Mouse (Mus musculus): Measurements from ENCODE around the gene Zdhhc3. TPM values are rescaled to one million over a fixed set of nuclear protein-coding genes. Genes with fewer than 3 reads are reported as not detected.

Gene Zdhhc3
- polyA plus RNA-seq (2015; fragmentation: Nextera tagmentation; extraction: Ambion mirVana), result 83.8 and 84.9 TPM in 2 replicates

- peak within 1 kb of the TSS; percentile 96 for H3K9ac ChIP-seq (ENCODE audit: low read depth, low read length)
- peak within 1 kb of the TSS; percentile 95 for H3K27ac ChIP-seq (ENCODE audit: low read length)
- WGBS, result under 1% methylated on average over 79 of the region's 79 CpGs
- no peaks in the 10 kb centered on the region for H3K36me3 ChIP-seq (ENCODE audit: control insufficient read depth, insufficient read depth, low read length)
- no peaks in the 10 kb centered on the region for H3K27me3 ChIP-seq (ENCODE audit: control insufficient read depth, insufficient read depth, low read depth, low read length)
- no peaks in the 10 kb centered on the region for H3K9me3 ChIP-seq (replicated peaks; ENCODE audit: control insufficient read depth, low read length, poor library complexity, severe bottlenecking)
- H3K4me2 ChIP-seq (ENCODE audit: low read length), result peak within 1 kb of the TSS; percentile 92
- H3K4me3 ChIP-seq (ENCODE audit: low read depth, low read length), result peak within 1 kb of the TSS; percentile 97
- ATAC-seq, result peak; percentile 94
- peaks cover 20% of the 10 kb centered on the region for H3K4me1 ChIP-seq (ENCODE audit: control insufficient read depth, insufficient read depth, low read length)
Observed at GRCm38 (mm10) chr9:123112805-123113521, at the start of gene Zdhhc3, which contains the start of gene Exosc7. TSS of gene Zdhhc3 (minus strand) at chr9:123113205. TSS of gene Exosc7 (plus strand) at chr9:123113215.

GRCm38 (mm10) chr9:123161792-123162191, 48.8 kb upstream of the Zdhhc3 start:
- Histone ChIP-seq H3K27ac (ENCODE audit: low read length) (no peak overlapping the region), H3K4me1 (ENCODE audit: control insufficient read depth, insufficient read depth, low read length) (peaks cover 5% of the 10 kb centered on the region; the same call in 1 of the 2 replicates), H3K4me3 (ENCODE audit: low read depth, low read length) (no peak overlapping the region), H3K9ac (ENCODE audit: low read depth, low read length) (no peak overlapping the region), H3K36me3 (ENCODE audit: control insufficient read depth, insufficient read depth, low read length) (no peaks in the 10 kb centered on the region), H3K27me3 (ENCODE audit: control insufficient read depth, insufficient read depth, low read depth, low read length) (no peaks in the 10 kb centered on the region; the same call in 1 of the 2 replicates), H3K4me2 (ENCODE audit: low read length) (no peak overlapping the region), H3K9me3 (replicated peaks; ENCODE audit: control insufficient read depth, low read length, poor library complexity, severe bottlenecking) (no peaks in the 10 kb centered on the region)
- ATAC-seq, result no peak
- WGBS, result 70% methylated on average over 2 of the region's 2 CpGs

- Histone ChIP-seq H3K9me3 (replicated peaks; ENCODE audit: control insufficient read depth, low read length, poor library complexity, severe bottlenecking) (no peaks in the 10 kb centered on the region), H3K27ac (ENCODE audit: low read length) (no peak overlapping the region), H3K27me3 (ENCODE audit: control insufficient read depth, insufficient read depth, low read depth, low read length) (no peaks in the 10 kb centered on the region; the same call in 1 of the 2 replicates), H3K9ac (ENCODE audit: low read depth, low read length) (no peak overlapping the region), H3K4me3 (ENCODE audit: low read depth, low read length) (no peak overlapping the region), H3K36me3 (ENCODE audit: control insufficient read depth, insufficient read depth, low read length) (no peaks in the 10 kb centered on the region), H3K4me2 (ENCODE audit: low read length) (no peak overlapping the region), H3K4me1 (ENCODE audit: control insufficient read depth, insufficient read depth, low read length) (no peaks in the 10 kb centered on the region)
- ATAC-seq, result 0 out of 2 replicates have a peak, but pooled peaks have one; percentile 50
- 66% methylated on average over 7 of the region's 7 CpGs for WGBS
Observed at GRCm38 (mm10) chr9:123159330-123159729, 46.3 kb upstream of the Zdhhc3 start.

- Histone ChIP-seq H3K9me3 (replicated peaks; ENCODE audit: control insufficient read depth, low read length, poor library complexity, severe bottlenecking) (no peaks in the 10 kb centered on the region), H3K27ac (ENCODE audit: low read length) (no peak overlapping the region), H3K4me1 (ENCODE audit: control insufficient read depth, insufficient read depth, low read length) (no peaks in the 10 kb centered on the region), H3K27me3 (ENCODE audit: control insufficient read depth, insufficient read depth, low read depth, low read length) (no peaks in the 10 kb centered on the region; the same call in 1 of the 2 replicates), H3K4me2 (ENCODE audit: low read length) (no peak overlapping the region), H3K9ac (ENCODE audit: low read depth, low read length) (no peak overlapping the region), H3K4me3 (ENCODE audit: low read depth, low read length) (no peak overlapping the region), H3K36me3 (ENCODE audit: control insufficient read depth, insufficient read depth, low read length) (no peaks in the 10 kb centered on the region)
- 57% methylated on average over 8 of the region's 8 CpGs for WGBS
- no peak for ATAC-seq
Observed at GRCm38 (mm10) chr9:123158125-123158836, 45.3 kb upstream of the Zdhhc3 start.

GRCm38 (mm10) chr9:123157699-123158098, 44.7 kb upstream of the Zdhhc3 start:
- no peak overlapping the region for H3K4me3 ChIP-seq (ENCODE audit: low read depth, low read length)
- H3K4me2 ChIP-seq (ENCODE audit: low read length), result no peak overlapping the region
- H3K27me3 ChIP-seq (ENCODE audit: control insufficient read depth, insufficient read depth, low read depth, low read length), result no peaks in the 10 kb centered on the region; the same call in 1 of the 2 replicates
- H3K9me3 ChIP-seq (replicated peaks; ENCODE audit: control insufficient read depth, low read length, poor library complexity, severe bottlenecking), result no peaks in the 10 kb centered on the region
- no peaks in the 10 kb centered on the region for H3K4me1 ChIP-seq (ENCODE audit: control insufficient read depth, insufficient read depth, low read length)
- no peak for ATAC-seq
- no peak overlapping the region for H3K9ac ChIP-seq (ENCODE audit: low read depth, low read length)
- H3K27ac ChIP-seq (ENCODE audit: low read length), result no peak overlapping the region
- no peaks in the 10 kb centered on the region for H3K36me3 ChIP-seq (ENCODE audit: control insufficient read depth, insufficient read depth, low read length)

- 30% methylated on average over 30 of the region's 30 CpGs for WGBS
- no peaks in the 10 kb centered on the region for H3K4me1 ChIP-seq (ENCODE audit: control insufficient read depth, insufficient read depth, low read length)
- ATAC-seq, result no peak
- H3K36me3 ChIP-seq (ENCODE audit: control insufficient read depth, insufficient read depth, low read length), result no peaks in the 10 kb centered on the region
- no peaks in the 10 kb centered on the region for H3K9me3 ChIP-seq (replicated peaks; ENCODE audit: control insufficient read depth, low read length, poor library complexity, severe bottlenecking)
- no peaks in the 10 kb centered on the region; the same call in 1 of the 2 replicates for H3K27me3 ChIP-seq (ENCODE audit: control insufficient read depth, insufficient read depth, low read depth, low read length)
- no peak overlapping the region for H3K27ac ChIP-seq (ENCODE audit: low read length)
- H3K9ac ChIP-seq (ENCODE audit: low read depth, low read length), result no peak overlapping the region
- peak overlapping the region; percentile 20 for H3K4me2 ChIP-seq (ENCODE audit: low read length)
- no peak overlapping the region for H3K4me3 ChIP-seq (ENCODE audit: low read depth, low read length)
Observed at GRCm38 (mm10) chr9:123156910-123157361, 43.9 kb upstream of the Zdhhc3 start.

GRCm38 (mm10) chr9:123153121-123153520, 40.1 kb upstream of the Zdhhc3 start:
- ATAC-seq, result no peak
- Histone ChIP-seq H3K4me3 (ENCODE audit: low read depth, low read length) (no peak overlapping the region), H3K27me3 (ENCODE audit: control insufficient read depth, insufficient read depth, low read depth, low read length) (no peaks in the 10 kb centered on the region; the same call in 1 of the 2 replicates), H3K36me3 (ENCODE audit: control insufficient read depth, insufficient read depth, low read length) (no peaks in the 10 kb centered on the region), H3K27ac (ENCODE audit: low read length) (no peak overlapping the region), H3K9ac (ENCODE audit: low read depth, low read length) (no peak overlapping the region), H3K4me1 (ENCODE audit: control insufficient read depth, insufficient read depth, low read length) (no peaks in the 10 kb centered on the region), H3K4me2 (ENCODE audit: low read length) (no peak overlapping the region), H3K9me3 (replicated peaks; ENCODE audit: control insufficient read depth, low read length, poor library complexity, severe bottlenecking) (no peaks in the 10 kb centered on the region)
- WGBS, result 86% methylated on average over 2 of the region's 2 CpGs

- no peaks in the 10 kb centered on the region for H3K9me3 ChIP-seq (replicated peaks; ENCODE audit: control insufficient read depth, low read length, poor library complexity, severe bottlenecking)
- 75% methylated on average over 3 of the region's 3 CpGs for WGBS
Observed at GRCm38 (mm10) chr9:123152026-123152425, 39.0 kb upstream of the Zdhhc3 start.

GRCm38 (mm10) chr9:123151561-123151960, 38.6 kb upstream of the Zdhhc3 start:
- no peak for ATAC-seq
- H3K4me1 ChIP-seq (ENCODE audit: control insufficient read depth, insufficient read depth, low read length), result no peaks in the 10 kb centered on the region
- no peaks in the 10 kb centered on the region for H3K9me3 ChIP-seq (replicated peaks; ENCODE audit: control insufficient read depth, low read length, poor library complexity, severe bottlenecking)
- H3K27me3 ChIP-seq (ENCODE audit: control insufficient read depth, insufficient read depth, low read depth, low read length), result no peaks in the 10 kb centered on the region
- no peak overlapping the region for H3K4me2 ChIP-seq (ENCODE audit: low read length)
- no peaks in the 10 kb centered on the region for H3K36me3 ChIP-seq (ENCODE audit: control insufficient read depth, insufficient read depth, low read length)
- no peak overlapping the region for H3K9ac ChIP-seq (ENCODE audit: low read depth, low read length)
- no peak overlapping the region for H3K27ac ChIP-seq (ENCODE audit: low read length)
- no peak overlapping the region for H3K4me3 ChIP-seq (ENCODE audit: low read depth, low read length)
- 55% methylated on average over 1 of the region's 1 CpGs for WGBS

More at GRCm38 (mm10) chr9:123152026-123152425, 39.0 kb upstream of the Zdhhc3 start:
- no peaks in the 10 kb centered on the region; the same call in 1 of the 2 replicates for H3K27me3 ChIP-seq (ENCODE audit: control insufficient read depth, insufficient read depth, low read depth, low read length)
- H3K27ac ChIP-seq (ENCODE audit: low read length), result no peak overlapping the region
- no peak for ATAC-seq
- no peaks in the 10 kb centered on the region for H3K36me3 ChIP-seq (ENCODE audit: control insufficient read depth, insufficient read depth, low read length)
- no peaks in the 10 kb centered on the region for H3K4me1 ChIP-seq (ENCODE audit: control insufficient read depth, insufficient read depth, low read length)
- no peak overlapping the region for H3K4me3 ChIP-seq (ENCODE audit: low read depth, low read length)
- no peak overlapping the region for H3K4me2 ChIP-seq (ENCODE audit: low read length)
- H3K9ac ChIP-seq (ENCODE audit: low read depth, low read length), result no peak overlapping the region
